Mouse (Mus musculus): ENCODE measurements around the gene Myg1.

Myg1 gene

DNA sequence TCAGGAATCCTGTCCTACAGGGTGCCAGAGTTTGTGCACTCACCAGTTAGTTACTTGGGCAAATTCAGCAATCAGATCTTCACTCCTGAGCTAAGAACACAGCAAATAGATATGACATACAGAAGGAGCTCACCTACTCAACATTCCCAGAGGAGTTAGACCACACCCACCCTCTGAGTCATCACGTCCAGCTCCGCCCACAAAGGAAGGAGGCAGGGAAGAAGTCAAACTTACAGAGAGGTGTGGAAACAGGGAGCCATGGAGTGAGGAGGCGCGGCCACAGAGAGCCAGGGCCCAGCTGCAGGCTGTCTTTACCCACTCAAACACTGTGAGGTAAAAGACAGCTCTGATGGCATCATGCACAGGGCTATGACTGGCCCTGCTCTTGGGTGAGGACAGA lies 14.9 kb downstream of the Myg1 start:
- no peak for DNase-seq

DNA sequence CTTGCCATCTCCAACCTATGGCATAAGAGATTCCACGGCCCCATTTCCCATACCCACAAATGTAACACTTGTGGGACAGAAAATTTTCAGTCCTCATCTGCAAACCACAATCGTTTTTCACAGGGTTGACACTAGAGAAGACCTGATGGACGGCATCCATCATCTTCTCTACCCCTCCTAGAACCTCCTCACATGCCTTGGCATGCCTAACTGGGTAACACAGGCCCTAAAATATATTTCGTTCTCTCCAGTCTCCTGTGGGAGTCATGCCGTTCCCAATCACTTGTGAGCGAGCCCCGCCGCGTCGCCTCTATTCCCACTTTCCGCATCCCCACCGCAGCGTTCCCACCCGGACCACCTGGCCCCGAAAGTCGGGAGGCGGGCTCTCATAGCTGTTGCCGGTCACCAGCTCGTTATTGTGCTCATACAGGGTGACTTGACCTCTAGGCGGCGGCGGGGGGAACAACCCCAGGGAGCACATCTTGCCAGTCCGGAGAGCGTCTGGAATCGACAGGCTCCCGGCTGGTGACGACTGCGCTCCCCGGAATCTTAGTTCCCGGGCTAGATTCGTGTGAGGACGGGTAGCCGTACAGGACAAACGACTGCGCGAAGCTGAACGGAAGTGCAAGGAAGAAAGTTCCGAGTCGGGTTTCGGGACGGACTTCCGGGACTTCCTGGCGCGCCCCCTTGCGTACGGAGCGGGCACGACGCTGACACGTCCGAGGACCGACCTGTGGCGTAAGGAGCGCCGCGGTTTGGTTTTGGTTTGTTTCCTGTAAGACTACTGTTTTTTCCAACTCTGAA lies 18.8 kb downstream of the Myg1 start, which contains the start of gene Aaas:
TSS of gene Aaas (minus strand) at position 634 of the 804 bp plus-strand sequence.
- DNase-seq: peak; percentile 96

DNA sequence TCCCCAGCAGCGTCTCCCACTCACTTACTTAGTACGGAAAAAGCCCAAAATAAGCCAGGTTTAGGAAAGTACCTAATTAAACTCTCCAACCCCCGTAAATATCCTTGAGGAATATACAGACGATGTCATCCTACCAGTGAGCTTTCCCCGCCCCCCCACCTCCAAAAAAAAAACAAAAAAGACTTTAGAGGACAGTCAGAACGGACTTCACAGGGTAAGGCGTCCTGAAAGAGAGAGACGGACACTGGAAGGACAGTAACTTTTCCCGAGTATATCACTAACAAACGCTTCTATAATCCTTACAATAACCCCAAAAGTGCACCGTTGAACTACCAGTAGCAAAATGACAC lies 19.4 kb downstream of the Myg1 start:
- DNase-seq: no peak

DNA sequence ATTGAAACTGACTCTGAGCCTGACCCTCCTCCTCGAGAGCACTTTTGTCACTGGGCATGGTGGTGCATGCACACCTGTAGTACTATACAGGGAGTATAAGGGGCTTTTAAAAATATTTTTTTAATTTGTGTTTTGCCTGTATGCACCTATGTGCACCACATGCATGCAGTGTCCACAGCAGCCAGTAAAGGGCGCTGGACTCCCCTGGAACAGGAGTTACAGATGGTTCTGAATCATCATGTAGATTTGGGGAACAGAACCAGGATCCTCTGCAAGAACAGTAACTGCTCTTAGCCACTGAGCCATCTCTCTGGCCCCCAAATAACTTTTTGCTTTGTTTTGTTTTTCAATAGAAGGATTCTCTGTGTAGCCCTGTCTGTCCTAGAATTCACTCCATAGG lies 20.7 kb downstream of the Myg1 start:
- DNase-seq: no peak

DNA sequence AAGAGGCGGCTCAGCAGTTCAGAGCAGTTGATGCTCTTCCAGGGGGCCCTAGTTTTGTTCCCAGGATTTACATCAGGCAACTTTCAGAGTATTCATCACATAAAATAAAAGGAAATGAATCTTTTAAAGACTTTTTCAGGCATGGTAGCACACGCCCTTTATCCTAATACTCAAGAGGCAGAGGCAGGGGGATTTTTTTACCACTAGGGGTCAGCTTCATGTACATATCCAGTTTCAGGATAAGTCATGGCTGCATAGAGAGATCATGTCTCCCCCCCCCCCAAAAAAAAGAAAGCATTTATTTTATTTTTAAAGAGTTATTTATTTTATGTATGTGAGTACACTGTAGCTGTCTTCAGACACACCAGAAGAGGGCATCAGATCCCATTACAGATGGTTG lies 22.5 kb downstream of the Myg1 start:
- no peak for DNase-seq

DNA sequence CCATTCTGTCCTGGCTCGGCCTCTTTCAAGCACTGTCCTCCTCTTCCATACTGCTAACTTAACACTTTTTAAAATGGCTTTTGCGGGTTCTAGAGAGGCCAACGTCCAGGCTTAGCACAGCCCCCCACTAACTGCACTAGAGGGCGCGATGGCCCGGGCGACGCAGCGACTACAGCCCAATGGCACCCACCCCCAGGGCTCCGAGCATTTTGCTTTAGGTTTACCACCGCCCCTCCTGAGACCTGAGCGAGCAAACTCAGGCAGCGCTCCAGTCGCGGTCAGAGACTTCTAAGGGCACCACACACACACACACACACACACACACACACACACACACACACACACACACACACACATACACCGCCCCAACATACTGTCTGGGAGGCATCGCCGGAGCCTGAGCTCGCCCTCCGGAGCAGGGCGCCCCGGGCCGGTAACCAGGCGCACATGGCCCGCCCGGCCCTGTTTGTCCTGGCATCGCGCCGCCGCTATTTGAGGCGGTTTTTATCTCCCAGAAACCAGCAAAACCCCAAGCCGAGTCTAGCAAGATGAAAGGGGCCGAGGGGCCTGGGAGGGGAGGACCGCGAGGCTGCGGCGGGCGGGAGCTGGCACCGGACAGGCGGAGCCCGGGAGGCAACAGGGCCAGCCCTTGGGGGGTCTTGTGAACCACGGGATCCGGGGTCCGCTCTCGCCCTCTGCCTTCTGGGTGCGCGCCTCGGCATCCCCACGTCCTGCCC lies 23.8 kb downstream of the Myg1 start:
- DNase-seq: peak; percentile 53

DNA sequence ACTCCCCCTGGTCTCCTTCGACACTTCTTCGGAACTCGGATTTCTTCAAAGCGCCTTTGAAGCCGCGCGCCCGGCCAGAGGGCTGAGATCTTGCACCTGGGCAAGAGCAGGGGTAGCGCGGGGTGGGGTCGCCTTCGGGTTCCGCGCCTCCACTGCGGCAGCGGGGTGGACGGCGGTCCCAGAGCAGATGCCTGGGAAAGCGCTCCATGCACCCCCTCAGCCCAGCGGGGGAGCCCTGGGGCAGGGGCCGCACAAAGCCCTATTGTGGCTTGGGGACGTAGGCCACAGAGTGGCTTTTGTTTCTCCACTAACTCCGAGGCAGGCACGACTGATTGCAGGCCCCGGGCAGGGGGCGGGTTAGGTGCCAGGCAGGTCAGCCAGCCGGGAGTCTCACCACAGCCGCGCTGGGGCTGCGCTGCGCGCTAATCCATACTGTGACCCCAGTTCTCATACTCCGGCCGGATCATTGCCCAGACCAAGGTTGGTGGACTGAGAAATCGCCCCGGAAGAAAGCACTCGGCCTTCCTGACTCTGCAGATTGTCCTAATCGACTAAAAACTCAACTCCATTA lies 24.4 kb downstream of the Myg1 start:
- DNase-seq: peak; percentile 73

DNA sequence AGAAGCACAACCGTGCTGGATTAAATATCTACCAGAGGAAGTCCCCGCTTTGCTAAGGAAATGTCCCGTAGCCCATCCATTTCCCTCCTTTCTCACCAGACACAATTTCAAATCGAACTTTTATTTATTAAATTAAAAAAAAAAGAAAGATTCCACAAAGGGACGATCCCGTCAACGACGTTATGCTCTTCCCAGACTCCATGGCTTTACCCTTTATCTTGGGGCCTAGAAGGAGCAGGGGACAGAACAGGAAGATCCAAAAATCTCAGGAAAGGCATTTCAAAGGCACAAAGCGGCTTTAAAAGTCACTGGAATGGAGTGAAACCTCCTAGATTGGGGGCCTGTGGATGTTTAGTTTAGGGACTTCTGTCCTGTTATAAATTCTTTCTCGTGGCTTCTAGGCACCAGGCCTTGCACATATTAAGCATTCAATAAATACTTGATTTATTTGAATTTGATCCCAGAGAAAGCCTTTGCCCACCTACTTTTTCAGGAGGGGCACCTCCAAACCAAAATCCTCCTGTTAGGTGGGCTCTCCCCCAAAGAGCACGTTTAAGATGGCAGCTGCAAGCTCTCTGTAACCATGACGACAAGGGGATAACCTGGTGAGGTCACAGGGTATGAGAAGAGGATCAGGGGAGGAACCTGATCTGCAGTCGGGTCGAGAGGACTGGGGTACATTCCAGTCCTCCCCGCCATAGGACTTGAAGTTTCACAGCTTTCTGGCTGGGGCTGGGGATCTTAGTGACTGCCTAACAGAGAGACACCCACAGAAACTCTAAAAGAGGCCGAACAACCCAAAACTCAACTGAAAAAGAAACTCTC lies 25.2 kb downstream of the Myg1 start:
- no peak for DNase-seq

DNA sequence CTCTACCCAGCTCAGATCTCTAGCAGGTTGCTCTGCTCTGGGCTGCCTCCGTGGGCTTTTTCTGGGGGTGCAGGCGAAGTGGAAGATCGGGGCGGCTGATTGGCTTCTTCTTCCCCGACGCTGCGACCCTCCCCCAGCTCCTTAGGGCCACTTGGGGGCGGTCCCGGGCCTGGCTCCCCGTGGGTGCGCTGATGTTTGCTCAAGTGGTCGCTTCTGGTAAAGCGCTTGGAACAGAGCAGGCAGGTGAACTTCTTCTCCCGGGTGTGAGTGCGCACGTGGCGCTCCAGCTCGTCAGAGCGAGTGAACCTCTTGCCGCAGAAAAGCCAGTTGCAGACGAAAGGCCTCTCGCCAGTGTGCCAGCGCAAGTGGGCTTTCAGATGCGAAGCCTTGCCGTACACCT lies 26.6 kb downstream of the Myg1 start:
- no peak for DNase-seq

DNA sequence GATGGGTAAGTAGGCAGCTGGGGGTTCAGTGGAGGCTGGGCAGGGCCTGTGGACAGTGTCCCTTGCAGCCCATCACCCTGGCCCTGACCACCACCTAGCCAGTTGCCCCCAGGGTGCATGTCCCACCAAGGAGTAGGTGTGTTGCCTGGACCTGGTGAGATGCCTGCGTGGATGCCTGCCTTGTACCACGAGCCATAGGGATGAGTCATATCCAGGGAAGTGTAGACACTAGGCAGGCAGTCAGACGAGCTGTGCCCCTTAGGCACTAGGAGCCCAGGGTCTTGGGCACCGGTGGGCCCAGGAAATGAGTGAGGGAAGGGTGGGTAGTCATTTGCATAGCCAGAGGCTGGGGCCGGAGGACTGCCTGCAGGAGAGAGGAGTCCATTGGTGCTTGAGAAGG lies 27.3 kb downstream of the Myg1 start:
- DNase-seq: no peak

DNA sequence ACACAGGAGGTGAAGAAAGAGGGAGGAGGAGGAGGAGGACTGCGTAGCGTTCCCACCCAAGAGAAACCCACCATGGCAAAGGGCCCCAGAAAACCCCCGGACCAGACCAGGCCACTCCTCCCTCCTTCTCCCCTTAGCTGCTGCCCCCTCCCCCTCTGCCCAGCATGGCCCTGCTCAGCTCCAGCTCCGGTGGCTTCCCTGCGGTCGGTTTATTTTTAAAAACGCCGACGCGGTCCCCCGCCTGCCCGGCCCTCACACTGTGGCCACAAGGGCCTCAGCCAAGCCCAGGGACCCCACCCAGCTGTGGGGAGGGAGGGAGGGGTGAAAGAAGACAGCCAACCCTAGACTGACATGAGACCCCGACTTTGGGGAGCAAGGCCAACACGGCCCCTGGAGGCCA lies 31.1 kb downstream of the Myg1 start:
- no peak for DNase-seq

DNA sequence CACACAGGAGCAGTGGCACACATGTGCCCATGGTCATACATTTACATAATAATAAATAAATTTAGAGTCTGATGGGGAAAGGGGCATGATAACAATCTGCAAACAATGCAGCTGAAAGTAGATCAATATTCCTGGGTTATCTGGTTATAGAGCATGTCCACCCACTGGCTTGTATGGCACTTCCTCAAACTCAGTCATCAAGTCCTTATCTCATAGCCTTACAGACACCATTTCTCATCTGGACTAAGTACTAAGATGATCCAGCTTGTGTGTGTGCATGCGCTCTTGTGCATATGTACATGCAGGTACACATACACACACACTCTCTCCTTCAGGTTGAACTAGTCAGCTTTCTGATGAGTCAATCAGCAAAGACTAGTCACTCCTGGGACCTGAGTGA lies 33.2 kb downstream of the Myg1 start:
- no peak for DNase-seq

DNA sequence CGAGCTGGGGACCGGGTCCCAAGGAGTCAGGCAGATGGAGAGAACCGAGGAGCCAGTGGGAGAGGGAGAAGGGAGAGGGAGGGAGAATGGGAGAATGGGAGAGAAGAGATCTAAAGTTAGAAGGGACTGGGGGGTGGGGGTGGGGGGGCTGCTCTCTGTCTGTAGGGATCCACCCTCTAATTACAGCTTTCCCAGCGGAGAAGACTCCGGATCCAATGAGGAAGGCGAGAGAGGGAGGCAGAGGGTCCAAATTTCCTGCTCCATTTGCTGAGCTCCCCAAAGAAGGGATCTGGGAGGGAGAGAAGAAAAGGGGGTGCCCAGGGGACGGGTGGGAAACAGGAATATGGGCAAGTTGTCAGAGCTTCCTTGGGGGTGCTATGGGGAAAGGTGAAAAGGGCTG lies 34.7 kb downstream of the Myg1 start:
- no peak for DNase-seq

DNA sequence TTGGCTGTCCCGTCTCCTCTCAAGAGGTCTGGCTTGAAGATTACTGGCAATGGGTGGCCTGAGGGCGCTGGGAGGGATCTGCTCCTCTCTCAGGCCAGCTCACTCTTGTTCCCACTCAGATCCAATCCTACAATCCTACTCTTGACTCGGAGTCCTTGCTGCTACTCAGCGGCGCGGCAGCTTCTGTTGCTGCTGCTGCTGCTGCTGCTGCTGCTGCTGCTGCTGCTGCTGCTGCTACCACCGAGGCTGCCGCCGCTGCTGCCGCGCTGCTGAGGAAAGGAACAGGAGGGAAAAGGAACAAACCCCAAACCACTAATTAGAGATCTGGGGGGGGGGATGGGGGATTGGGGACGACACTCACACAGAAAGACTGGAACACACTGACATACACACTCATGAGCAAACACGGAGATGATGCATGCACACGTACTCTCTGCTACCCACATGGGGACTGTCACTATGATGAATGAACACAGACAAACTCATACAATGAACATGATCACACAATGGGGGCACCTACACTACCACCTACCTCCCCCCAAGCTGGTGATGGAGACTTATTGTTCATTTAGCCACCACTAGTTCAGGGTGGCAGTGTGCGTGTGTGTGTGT lies 35.3 kb downstream of the Myg1 start, which contains the start of gene Sp7:
TSS of gene Sp7 (minus strand) at position 450 of the 612 bp plus-strand sequence.
- DNase-seq: no peak

DNA sequence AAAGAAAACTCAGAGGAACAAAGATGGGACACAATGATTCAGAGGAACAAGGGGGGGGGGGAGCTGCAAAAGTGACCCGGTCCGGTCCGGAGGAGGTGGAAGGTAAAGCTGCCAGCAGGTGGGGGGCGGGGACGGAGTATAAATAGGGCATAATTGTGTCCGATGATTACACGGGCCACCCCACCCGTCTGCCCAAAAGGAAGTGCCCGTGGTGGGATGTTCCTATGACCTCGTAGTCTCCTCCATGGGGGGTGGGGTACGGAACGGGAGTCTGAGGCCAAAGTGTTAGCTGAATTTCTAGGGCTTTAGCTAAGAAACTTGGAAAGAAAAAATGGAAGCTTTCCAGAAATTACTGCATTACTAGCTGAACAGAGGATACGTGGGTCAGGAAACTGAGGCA lies 38.5 kb downstream of the Myg1 start:
- DNase-seq: no peak

DNA sequence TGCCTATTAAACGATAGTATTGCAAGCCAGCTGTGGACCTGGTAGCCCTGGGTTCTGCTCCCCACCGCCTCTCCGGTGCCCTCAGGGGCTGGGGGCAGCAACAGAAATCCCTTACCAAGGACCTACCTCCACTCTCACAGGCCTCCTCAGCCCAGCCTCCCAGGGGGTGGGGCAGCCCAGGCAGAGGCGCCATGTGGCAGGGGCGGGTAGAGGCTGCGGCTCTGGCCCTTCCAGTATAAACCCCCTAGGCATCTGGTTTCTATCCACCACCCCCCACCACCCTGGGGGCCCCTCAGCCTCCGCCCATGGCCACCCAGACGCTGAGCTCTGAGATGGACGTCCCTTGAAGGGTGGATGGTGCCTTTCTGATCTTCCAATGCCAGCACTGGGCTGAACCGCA lies 39.2 kb downstream of the Myg1 start:
- no peak for DNase-seq

DNA sequence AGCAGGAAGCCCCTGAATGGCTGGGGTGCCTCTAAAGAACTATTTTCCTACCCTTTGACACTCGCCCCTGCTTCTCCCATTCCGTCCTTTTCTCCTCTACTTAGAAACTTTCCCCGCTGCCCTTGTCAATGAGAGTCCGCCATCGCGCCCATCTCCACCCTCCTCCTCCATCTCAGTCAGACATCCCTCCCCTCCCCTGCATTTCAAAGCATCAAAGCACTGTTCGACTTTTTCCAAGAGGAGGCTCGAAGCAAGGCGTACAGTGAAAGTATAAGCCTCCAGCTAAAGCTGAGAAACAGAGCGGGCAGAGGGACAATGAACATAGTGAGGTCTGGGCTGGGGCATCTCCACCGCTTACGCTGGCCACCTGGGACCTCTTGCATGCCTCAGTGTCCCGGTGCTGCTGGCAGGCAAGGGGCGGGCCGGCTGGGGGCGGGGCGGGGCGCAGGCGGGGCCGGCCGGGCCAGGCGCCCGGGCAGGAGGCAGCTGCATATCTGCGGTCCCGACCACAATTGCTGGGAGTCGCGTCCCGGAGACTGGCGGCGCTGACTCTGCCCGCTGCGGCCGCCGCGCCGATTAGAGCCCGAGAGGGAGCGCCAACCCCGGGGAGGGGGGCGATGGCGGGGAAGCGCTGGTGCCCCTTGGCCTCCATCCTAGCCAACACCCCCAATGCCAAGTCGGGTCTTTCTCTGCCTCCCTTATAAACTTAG lies 45.1 kb downstream of the Myg1 start:
- DNase-seq: no peak

DNA sequence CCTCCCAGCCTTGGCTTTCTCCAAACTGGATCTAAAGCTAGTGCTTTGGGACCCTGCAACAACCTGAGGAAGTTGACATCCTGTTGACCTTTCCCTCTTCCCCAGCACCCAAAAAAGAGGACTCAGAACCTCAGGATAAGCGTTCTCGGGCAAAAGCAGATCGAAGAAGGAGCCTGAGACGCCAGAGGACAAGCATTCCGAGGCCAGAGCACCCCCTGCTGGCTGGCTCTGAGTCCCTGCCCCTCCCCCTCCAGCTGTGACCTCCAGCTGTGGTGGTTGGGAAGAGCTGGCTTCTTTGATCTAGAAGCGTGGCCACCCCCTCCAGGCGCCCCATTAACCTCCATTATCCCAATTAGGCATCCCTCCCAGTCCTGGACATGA lies 45.6 kb downstream of the Myg1 start:
- peak; percentile 95 for DNase-seq

DNA sequence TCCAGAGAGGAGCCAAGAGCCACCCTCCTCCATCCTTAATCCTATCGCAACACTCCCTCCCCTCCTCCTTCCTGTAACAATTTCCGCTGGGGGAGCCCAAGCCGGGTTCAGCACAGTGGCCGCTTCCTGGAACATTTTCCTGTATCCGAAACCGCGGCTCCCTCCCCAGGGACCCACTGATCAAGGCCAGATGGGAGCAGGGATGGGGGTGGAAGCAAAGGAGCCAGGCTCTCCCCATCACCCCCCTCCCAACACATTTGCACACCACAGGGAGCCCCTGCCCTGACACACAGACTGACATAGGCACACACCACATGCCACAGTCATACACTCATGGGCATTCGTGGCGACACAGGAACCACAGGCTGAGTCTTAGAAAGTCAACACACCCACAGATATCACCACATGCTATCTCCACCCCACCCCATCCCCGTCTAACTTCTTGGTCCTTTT lies 46.3 kb downstream of the Myg1 start:
- peak; percentile 77 for DNase-seq

DNA sequence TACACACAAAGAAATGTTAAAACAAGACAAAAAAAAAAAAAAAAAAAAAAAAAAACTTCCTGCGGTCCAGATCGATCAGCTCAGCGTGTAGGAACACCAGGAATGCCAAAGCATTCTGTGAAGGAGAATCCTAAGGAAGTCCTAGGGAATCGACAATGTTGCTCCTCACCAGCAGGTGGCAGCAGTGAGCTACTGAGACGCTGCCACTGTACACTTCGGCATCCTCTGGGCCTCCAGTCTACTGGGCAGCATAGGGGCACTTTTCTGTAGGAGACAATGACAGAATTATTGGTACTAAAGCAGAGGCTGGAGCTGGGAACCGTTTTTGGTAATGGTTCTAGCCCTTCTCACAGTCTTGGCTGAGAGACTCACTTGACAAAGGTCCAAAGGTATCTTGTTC lies 50.1 kb downstream of the Myg1 start:
- DNase-seq: peak; percentile 89

DNA sequence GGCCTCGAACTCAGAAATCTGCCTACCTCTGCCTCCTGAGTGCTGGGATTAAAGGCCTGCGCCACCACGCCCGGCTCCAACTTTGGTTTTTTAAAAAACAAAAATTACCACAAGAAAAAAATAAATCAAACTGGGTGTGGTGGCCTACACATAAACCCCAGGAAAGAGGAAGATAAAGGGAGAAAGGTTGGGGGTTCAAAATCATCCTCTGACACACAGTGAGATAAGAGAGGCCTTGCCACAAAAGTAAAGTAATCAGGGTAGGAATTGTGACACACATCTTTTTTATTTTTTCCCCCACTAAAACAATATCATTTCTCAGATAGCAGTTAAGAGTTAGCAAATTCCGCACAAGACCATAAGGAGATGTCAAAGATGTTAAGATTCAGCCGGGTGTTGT lies 52.2 kb downstream of the Myg1 start:
- DNase-seq: no peak

DNA sequence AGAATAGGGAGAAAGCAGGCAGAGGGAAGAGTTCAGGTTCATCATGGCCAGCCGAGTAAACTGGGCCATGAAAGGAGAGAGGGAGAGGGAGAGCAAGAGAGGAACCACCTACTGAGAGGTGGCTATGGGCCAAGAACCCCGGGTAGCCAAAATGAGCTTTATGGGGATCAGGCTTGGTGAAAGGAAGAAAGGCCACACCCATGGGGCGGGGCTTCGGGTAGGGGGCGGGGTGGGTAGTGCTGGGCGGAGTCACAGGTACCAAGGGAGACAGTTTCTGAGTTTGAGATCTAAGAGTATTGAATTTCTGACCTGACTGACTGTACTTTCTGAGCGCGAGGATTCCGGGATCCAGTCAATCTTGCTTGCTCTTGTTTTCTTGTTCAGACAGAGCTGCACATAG lies 55.1 kb downstream of the Myg1 start:
- no peak for DNase-seq
